Mouse (Mus musculus) right cerebral cortex, adult 2 months (tissue): ENCODE results near the gene Prap1.

Source experiments
- DNase-seq, 2 experiments: peaks; one replicate each; pipeline ENCODE4 v3.0.0; 2021 to 2022; ENCODE audit warnings: low spot score in 2 of 2

The Prap1 gene

GRCm38 (mm10) chr7:140092924-140093528 lies at the start of gene Prap1:
TSS of gene Prap1 (plus strand) at chr7:140093395.
- DNase-seq = no peak

- DNase-seq = no peak
Observed at GRCm38 (mm10) chr7:140045546-140045945, 47.6 kb upstream of the Prap1 start.

GRCm38 (mm10) chr7:140047811-140048311 lies 45.3 kb upstream of the Prap1 start:
- DNase-seq = no peak

GRCm38 (mm10) chr7:140048361-140049114 lies 44.7 kb upstream of the Prap1 start, which contains the start of gene Msx3:
TSS of gene Msx3 (minus strand) at chr7:140049089.
- DNase-seq = no peak

- DNase-seq = peak in 1 of 2 experiments; percentile 48
Observed at GRCm38 (mm10) chr7:140049115-140049689, 44.0 kb upstream of the Prap1 start.

GRCm38 (mm10) chr7:140054124-140054523 lies 39.1 kb upstream of the Prap1 start:
- DNase-seq = no peak

GRCm38 (mm10) chr7:140057413-140058407 lies 35.5 kb upstream of the Prap1 start:
- no peak for DNase-seq

GRCm38 (mm10) chr7:140058528-140058927 lies 34.7 kb upstream of the Prap1 start:
- DNase-seq = no peak

- no peak for DNase-seq
Observed at GRCm38 (mm10) chr7:140059601-140060000, 33.6 kb upstream of the Prap1 start.

- DNase-seq = no peak
Observed at GRCm38 (mm10) chr7:140060936-140061831, 32.0 kb upstream of the Prap1 start.

- no peak for DNase-seq
Observed at GRCm38 (mm10) chr7:140061832-140062130, 31.4 kb upstream of the Prap1 start.

GRCm38 (mm10) chr7:140062307-140062706 lies 30.9 kb upstream of the Prap1 start:
- no peak for DNase-seq

GRCm38 (mm10) chr7:140063092-140063491 lies 30.1 kb upstream of the Prap1 start:
- DNase-seq = peak; percentile 79 to 82

- no peak for DNase-seq
Observed at GRCm38 (mm10) chr7:140067397-140067796, 25.8 kb upstream of the Prap1 start.

- no peak for DNase-seq
Observed at GRCm38 (mm10) chr7:140070042-140070711, 23.0 kb upstream of the Prap1 start.

- no peak for DNase-seq
Observed at GRCm38 (mm10) chr7:140077698-140078097, 15.5 kb upstream of the Prap1 start.

- DNase-seq = peak; percentile 72 to 80
Observed at GRCm38 (mm10) chr7:140078711-140079110, 14.5 kb upstream of the Prap1 start.

- peak; percentile 95 for DNase-seq
Observed at GRCm38 (mm10) chr7:140080503-140081156, 12.6 kb upstream of the Prap1 start.
